Mouse (Mus musculus): ENCODE data around the gene Rgs3. TPM values are rescaled to one million over a fixed set of nuclear protein-coding genes. Genes with fewer than 3 reads are reported as not detected.

Rgs3 gene
- polyA plus RNA-seq, 1 experiment from 2014 or later = 6.6 TPM

DNA sequence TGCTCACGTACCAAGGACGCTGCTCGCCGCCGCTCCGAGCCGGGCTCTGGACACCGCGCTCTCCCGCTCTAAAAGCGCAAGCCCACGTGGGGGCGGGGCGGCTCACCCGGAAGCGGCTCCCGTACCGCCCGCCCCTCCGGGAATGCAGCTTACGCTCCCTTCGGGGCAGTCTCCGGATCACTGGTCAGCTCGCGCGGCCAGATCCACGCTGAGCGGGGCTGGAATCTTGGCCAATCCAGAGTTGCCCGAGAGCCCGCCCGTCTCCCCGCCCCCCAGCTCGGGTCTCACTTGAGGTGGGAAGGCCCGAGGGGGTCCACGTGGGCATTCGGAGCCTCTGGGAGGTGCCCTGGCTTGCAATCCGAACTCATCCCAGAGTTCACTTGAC, 39.8 kb upstream of the Rgs3 start, which contains the start of gene Alad:
TSS of gene Alad (minus strand) at position 70 of the 385 bp plus-strand sequence.
- TF ChIP-seq EP300 (IDR thresholded peaks at IDR 0.05; ENCODE audit: low read depth) (0 out of 2 replicates have a peak, but pooled peaks have one; percentile 39), CTCF (IDR thresholded peaks at IDR 0.05; ENCODE audit: low read depth) (no peak)
- WGBS (ENCODE audit: insufficient replicate concordance) = 0% methylated on average over 37 of the region's 37 CpGs
- Histone ChIP-seq H3K4me3 (ENCODE audit: low read depth, low read length) (peak within 1 kb of the TSS; percentile 70), H3K9ac (replicated peaks) (peak within 1 kb of the TSS; percentile 85), H3K9me3 (ENCODE audit: low read length) (no peaks in the 10 kb centered on the region), H3K27me3 (ENCODE audit: insufficient read depth, low read length) (no peaks in the 10 kb centered on the region), H3K36me3 (replicated peaks; ENCODE audit: insufficient read depth, low read length) (0 out of 2 replicates have a peak, but pooled peaks cover 2% of the 10 kb centered on the region), H3K4me1 (ENCODE audit: insufficient read depth) (peaks cover 38% of the 10 kb centered on the region), H3K27ac (ENCODE audit: low read depth) (peak within 1 kb of the TSS; percentile 93), H3K4me2 (ENCODE audit: low read depth, low read length) (peak within 1 kb of the TSS; percentile 84)
- ATAC-seq (peak; percentile 63), DNase-seq (peak; percentile 91)

DNA sequence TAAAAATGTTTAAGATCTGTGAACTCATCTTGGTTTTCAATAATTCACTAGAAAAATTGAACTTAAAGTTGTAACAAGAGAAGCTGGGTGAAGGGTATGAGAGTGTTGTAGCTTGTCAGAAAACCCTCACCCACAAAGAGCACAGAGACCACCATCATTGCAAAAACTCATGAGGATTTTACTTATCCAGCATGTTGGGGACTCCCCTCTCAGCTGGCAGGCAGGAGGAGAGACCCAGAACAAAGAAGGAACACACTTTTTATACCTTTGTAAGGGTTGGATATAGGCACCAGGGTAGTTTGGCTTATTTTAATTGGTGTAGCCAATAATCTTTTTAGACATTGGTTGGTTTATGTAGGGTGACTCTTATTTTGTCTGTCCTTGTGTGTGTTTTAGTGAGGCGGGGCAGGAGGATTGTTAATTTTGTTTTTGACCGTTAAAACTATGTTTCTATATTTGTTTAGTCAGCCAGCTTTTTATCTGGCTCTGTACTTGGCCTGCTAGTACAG, 38.7 kb upstream of the Rgs3 start:
- H3K27me3 ChIP-seq (ENCODE audit: insufficient read depth, low read length) = no peaks in the 10 kb centered on the region
- H3K4me2 ChIP-seq (ENCODE audit: low read depth, low read length) = peak overlapping the region; percentile 84
- no peak for TF ChIP-seq CTCF (IDR thresholded peaks at IDR 0.05; ENCODE audit: low read depth)
- no peak for TF ChIP-seq EP300 (IDR thresholded peaks at IDR 0.05; ENCODE audit: low read depth)
- peaks cover 31% of the 10 kb centered on the region for H3K4me1 ChIP-seq (ENCODE audit: insufficient read depth)
- no peak for ATAC-seq
- peak overlapping the region; percentile 85; the same call in 1 of the 2 replicates for H3K9ac ChIP-seq (replicated peaks)
- 54% methylated on average over 2 of the region's 2 CpGs for WGBS (ENCODE audit: insufficient replicate concordance)
- H3K4me3 ChIP-seq (ENCODE audit: low read depth, low read length) = no peak overlapping the region
- H3K9me3 ChIP-seq (ENCODE audit: low read length) = no peaks in the 10 kb centered on the region
- no peak for DNase-seq
- H3K36me3 ChIP-seq (replicated peaks; ENCODE audit: insufficient read depth, low read length) = 0 out of 2 replicates have a peak, but pooled peaks cover 2% of the 10 kb centered on the region
- H3K27ac ChIP-seq (ENCODE audit: low read depth) = peak overlapping the region; percentile 93; the same call in 1 of the 2 replicates

- no peaks in the 10 kb centered on the region for H3K9me3 ChIP-seq (ENCODE audit: low read length)
- H3K9ac ChIP-seq (replicated peaks) = peak within 1 kb of the TSS; percentile 86
- no peaks in the 10 kb centered on the region for H3K27me3 ChIP-seq (ENCODE audit: insufficient read depth, low read length)
- WGBS (ENCODE audit: insufficient replicate concordance) = under 1% methylated on average over 59 of the region's 59 CpGs
- DNase-seq (peak; percentile 97), ATAC-seq (peak; percentile 99)
- H3K4me1 ChIP-seq (ENCODE audit: insufficient read depth) = peaks cover 12% of the 10 kb centered on the region; the same call in 1 of the 2 replicates
- peak within 1 kb of the TSS; percentile 81 for H3K27ac ChIP-seq (ENCODE audit: low read depth)
- H3K4me3 ChIP-seq (ENCODE audit: low read depth, low read length) = peak within 1 kb of the TSS; percentile 87
- TF ChIP-seq EP300 (IDR thresholded peaks at IDR 0.05; ENCODE audit: low read depth) = peak; percentile 86
- no peak for TF ChIP-seq CTCF (IDR thresholded peaks at IDR 0.05; ENCODE audit: low read depth)
- peak within 1 kb of the TSS; percentile 85 for H3K4me2 ChIP-seq (ENCODE audit: low read depth, low read length)
- 0 out of 2 replicates have a peak, but pooled peaks cover 2% of the 10 kb centered on the region for H3K36me3 ChIP-seq (replicated peaks; ENCODE audit: insufficient read depth, low read length)
Observed at GRCm38 (mm10) chr4:62524651-62525488, 34.8 kb upstream of the Rgs3 start, which contains the start of the genes Pole3 and 4933430I17Rik. Gene Pole3, minus strand, starts transcription at chr4:62525068. Gene 4933430I17Rik, plus strand, starts transcription at chr4:62525369.

- no peaks in the 10 kb centered on the region for H3K9me3 ChIP-seq (ENCODE audit: low read length)
- H3K4me2 ChIP-seq (ENCODE audit: low read depth, low read length) = peak overlapping the region; percentile 85
- 0 out of 2 replicates have a peak, but pooled peaks cover 2% of the 10 kb centered on the region for H3K36me3 ChIP-seq (replicated peaks; ENCODE audit: insufficient read depth, low read length)
- DNase-seq (no peak), ATAC-seq (no peak)
- no peaks in the 10 kb centered on the region for H3K27me3 ChIP-seq (ENCODE audit: insufficient read depth, low read length)
- no peak overlapping the region for H3K9ac ChIP-seq (replicated peaks)
- H3K4me1 ChIP-seq (ENCODE audit: insufficient read depth) = peaks cover 10% of the 10 kb centered on the region; the same call in 1 of the 2 replicates
- no peak overlapping the region for H3K27ac ChIP-seq (ENCODE audit: low read depth)
- peak overlapping the region; percentile 87 for H3K4me3 ChIP-seq (ENCODE audit: low read depth, low read length)
- WGBS (ENCODE audit: insufficient replicate concordance) = 2% methylated on average over 10 of the region's 10 CpGs
- TF ChIP-seq EP300 (IDR thresholded peaks at IDR 0.05; ENCODE audit: low read depth) (no peak), CTCF (IDR thresholded peaks at IDR 0.05; ENCODE audit: low read depth) (no peak)
Observed at GRCm38 (mm10) chr4:62525489-62525811, 34.2 kb upstream of the Rgs3 start.

DNA sequence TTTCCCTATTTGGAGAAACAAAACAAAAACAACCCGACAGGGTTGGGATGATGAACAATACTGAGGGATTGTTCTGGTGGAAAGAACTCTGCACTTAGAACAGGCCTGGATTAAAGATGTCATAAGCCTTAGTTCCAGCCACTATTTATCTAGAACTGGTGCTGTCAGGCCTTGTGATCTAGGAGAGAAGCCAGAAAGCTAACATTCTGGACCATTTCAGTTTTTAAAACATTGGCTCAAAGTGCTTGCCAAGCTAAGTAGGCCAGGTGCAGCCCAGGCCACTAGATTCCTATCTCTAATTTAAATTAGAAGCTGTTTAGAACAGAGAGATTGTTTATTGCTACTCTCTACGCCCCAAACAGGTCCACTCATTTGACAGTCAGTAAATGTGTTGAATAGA, 33.4 kb upstream of the Rgs3 start:
- WGBS (ENCODE audit: insufficient replicate concordance) = 62% methylated on average over 2 of the region's 2 CpGs
- Histone ChIP-seq H3K9me3 (ENCODE audit: low read length) (no peaks in the 10 kb centered on the region), H3K4me3 (ENCODE audit: low read depth, low read length) (no peak overlapping the region), H3K27ac (ENCODE audit: low read depth) (no peak overlapping the region), H3K9ac (replicated peaks) (no peak overlapping the region), H3K4me2 (ENCODE audit: low read depth, low read length) (no peak overlapping the region), H3K36me3 (replicated peaks; ENCODE audit: insufficient read depth, low read length) (0 out of 2 replicates have a peak, but pooled peaks cover 2% of the 10 kb centered on the region), H3K4me1 (ENCODE audit: insufficient read depth) (peaks cover 8% of the 10 kb centered on the region; the same call in 1 of the 2 replicates), H3K27me3 (ENCODE audit: insufficient read depth, low read length) (no peaks in the 10 kb centered on the region)
- no peak for TF ChIP-seq CTCF (IDR thresholded peaks at IDR 0.05; ENCODE audit: low read depth)
- no peak for TF ChIP-seq EP300 (IDR thresholded peaks at IDR 0.05; ENCODE audit: low read depth)
- DNase-seq (no peak), ATAC-seq (no peak)

GRCm38 (mm10) chr4:62527655-62528054, 32.0 kb upstream of the Rgs3 start:
- H3K4me2 ChIP-seq (ENCODE audit: low read depth, low read length) = no peak overlapping the region

More at GRCm38 (mm10) chr4:62527655-62528054, 32.0 kb upstream of the Rgs3 start:
- Histone ChIP-seq H3K27me3 (ENCODE audit: insufficient read depth, low read length) (no peaks in the 10 kb centered on the region), H3K4me1 (ENCODE audit: insufficient read depth) (peaks cover 8% of the 10 kb centered on the region; the same call in 1 of the 2 replicates), H3K9me3 (ENCODE audit: low read length) (no peaks in the 10 kb centered on the region), H3K9ac (replicated peaks) (no peak overlapping the region), H3K4me3 (ENCODE audit: low read depth, low read length) (no peak overlapping the region), H3K27ac (ENCODE audit: low read depth) (no peak overlapping the region), H3K36me3 (replicated peaks; ENCODE audit: insufficient read depth, low read length) (0 out of 2 replicates have a peak, but pooled peaks cover 2% of the 10 kb centered on the region)
- DNase-seq = no peak
- no peak for TF ChIP-seq EP300 (IDR thresholded peaks at IDR 0.05; ENCODE audit: low read depth)
- no peak for TF ChIP-seq CTCF (IDR thresholded peaks at IDR 0.05; ENCODE audit: low read depth)
- ATAC-seq = no peak
- WGBS (ENCODE audit: insufficient replicate concordance) = 47% methylated on average over 4 of the region's 4 CpGs

Data from liver, postnatal 0 days (tissue).